In the genomic region with DNA sequence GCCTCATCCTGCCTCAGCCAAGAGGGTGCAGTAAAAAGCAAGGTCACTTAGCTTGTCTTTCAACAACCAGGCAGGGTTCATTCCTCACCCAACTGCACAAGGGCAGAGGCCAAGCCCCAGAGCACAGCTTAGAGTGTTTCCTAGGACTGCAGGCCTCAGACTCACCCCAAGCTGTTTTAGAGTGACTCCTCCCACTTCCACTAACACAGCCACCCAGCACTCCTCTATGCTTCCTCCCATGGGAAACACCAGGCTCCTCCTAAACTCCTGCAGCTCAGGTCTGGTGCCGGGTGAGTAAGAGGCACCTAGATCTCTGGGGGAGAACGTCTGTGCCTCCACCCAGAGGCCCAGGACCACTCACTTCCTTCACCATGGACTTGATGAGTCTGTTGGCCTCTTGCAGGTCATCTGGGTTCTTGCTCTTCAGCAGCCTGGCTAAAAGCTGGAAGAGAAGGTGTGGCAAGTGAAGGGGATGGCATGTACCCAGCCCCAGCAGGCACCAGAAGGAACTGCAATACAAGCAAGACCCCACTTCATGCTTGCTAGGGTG, we compare ENCODE assay signal across 13 mouse cellular contexts.
"Had no signal": no experiment of that assay in that cellular context is flagged by ENCODE, and none has a peak within 500 bp of the region (broad histone marks: within the 10 kb centered on the region; RNA-seq: fewer than 3 reads in every experiment).

No protein-coding gene starts in this region.

- H3K27ac ChIP-seq: limb, embryonic 12.5 days; liver, embryonic 14.5 days; neural tube, embryonic 15.5 days; stomach, postnatal 0 days had no signal

- H3K4me1 ChIP-seq: limb, embryonic 12.5 days; neural tube, embryonic 15.5 days had no signal

- H3K4me3 ChIP-seq: limb, embryonic 12.5 days; myocyte; neural tube, embryonic 15.5 days had no signal

- DNase-seq: layer of hippocampus, adult 9-11 months; liver; lung, adult 18-20 months; lung, postnatal 10 days; midbrain, embryonic 14.5 days; right cerebral cortex, adult 18-20 months; right cerebral cortex, postnatal 25 days; thymus, postnatal 4 days had no signal

- H3K27me3 ChIP-seq: limb, embryonic 12.5 days; neural tube, embryonic 15.5 days had no signal

- H3K9me3 ChIP-seq: limb, embryonic 12.5 days; neural tube, embryonic 15.5 days had no signal

- H3K4me2 ChIP-seq: limb, embryonic 12.5 days; neural tube, embryonic 15.5 days had no signal

- H3K9ac ChIP-seq: limb, embryonic 12.5 days; liver, embryonic 14.5 days; neural tube, embryonic 15.5 days had no signal
